Mouse (Mus musculus) neural tube, embryonic 13.5 days (tissue): ENCODE measurements at regions not wholly inside any gene's neighbourhood (a gene's known extent, or its start where the extent isn't known, plus 50 kb on each side); places are given as distances from the start of the nearest gene placed in this dataset.

Experiments
- ATAC-seq: fragments of 200-750 bp; cut with Nextera tagmentation; 2 replicates; pipeline ENCODE4 v1.8.0; 2017; ENCODE audit warnings: low read depth, mild to moderate bottlenecking, moderate TSS enrichment, moderate library complexity
- H3K27ac ChIP-seq: fragments of 300-500 bp; sonication (generic); replicated peaks from 2 replicates; pipeline ENCODE4 v1.5.1; 2015; ENCODE audit warnings: moderate library complexity, mild to moderate bottlenecking, inconsistent platforms
- H3K27me3 ChIP-seq: fragments of 300-500 bp; sonication (generic); 2 replicates; pipeline ENCODE4 v1.6.1; 2015; ENCODE audit warnings: mild to moderate bottlenecking, inconsistent platforms
- H3K36me3 ChIP-seq: fragments of 300-500 bp; sonication (generic); 2 replicates; pipeline ENCODE4 v1.6.1; 2015; ENCODE audit warnings: mild to moderate bottlenecking, inconsistent platforms
- H3K4me1 ChIP-seq: fragments of 300-500 bp; sonication (generic); replicated peaks from 2 replicates; pipeline ENCODE4 v1.6.1; 2015; ENCODE audit warnings: inconsistent platforms
- H3K4me2 ChIP-seq: fragments of 300-500 bp; sonication (generic); 2 replicates; pipeline ENCODE4 v1.6.1; 2015; ENCODE audit warnings: inconsistent platforms, mild to moderate bottlenecking, moderate library complexity
- H3K4me3 ChIP-seq: fragments of 300-500 bp; sonication (generic); 2 replicates; pipeline ENCODE4 v1.5.1; 2015; ENCODE audit warnings: mild to moderate bottlenecking, inconsistent platforms
- H3K9ac ChIP-seq: fragments of 300-500 bp; sonication (generic); 2 replicates; pipeline ENCODE4 v1.6.1; 2015; ENCODE audit warnings: moderate library complexity, mild to moderate bottlenecking, inconsistent platforms
- H3K9me3 ChIP-seq: fragments of 300-500 bp; sonication (generic); 2 replicates; pipeline ENCODE4 v1.6.1; 2016; ENCODE audit warnings: inconsistent platforms
- WGBS: fragments of 180-500 bp; shearing (Covaris S2); methylation state at CpG from one replicate; pipeline ENCODE4 v1.1.7; 2015; 5-methylcytosine and 5-hydroxymethylcytosine counted together

DNA sequence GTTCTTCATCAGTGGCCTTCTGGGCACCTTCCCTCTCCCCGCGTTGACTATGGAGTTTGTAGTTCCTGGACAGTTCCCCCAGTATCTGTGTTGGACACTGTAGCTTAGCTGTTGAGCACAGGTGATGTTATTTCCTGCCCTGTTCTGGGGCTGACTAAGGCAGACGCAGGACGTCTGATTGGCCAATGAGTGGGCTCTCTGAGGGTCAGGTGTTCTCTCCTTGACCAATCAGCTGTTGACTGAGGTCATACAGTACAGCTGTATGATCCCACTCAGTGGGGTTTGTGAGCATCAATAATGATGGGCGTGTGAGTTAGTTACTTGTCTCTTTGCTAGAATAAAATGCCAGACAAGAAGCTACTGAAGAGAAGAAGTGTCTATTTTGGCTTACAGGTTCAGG is 91.6 kb upstream of the Zc3h12a start:
- Histone ChIP-seq H3K4me1 (no peaks in the 10 kb centered on the region), H3K27me3 (0 out of 2 replicates have a peak, but pooled peaks cover 10% of the 10 kb centered on the region), H3K9ac (no peak overlapping the region), H3K27ac (no peak overlapping the region), H3K36me3 (0 out of 2 replicates have a peak, but pooled peaks cover 5% of the 10 kb centered on the region), H3K4me3 (no peak overlapping the region), H3K4me2 (no peak overlapping the region), H3K9me3 (peaks cover 13% of the 10 kb centered on the region)
- ATAC-seq, result no peak
- 90% methylated on average over 5 of the region's 5 CpGs for WGBS

DNA sequence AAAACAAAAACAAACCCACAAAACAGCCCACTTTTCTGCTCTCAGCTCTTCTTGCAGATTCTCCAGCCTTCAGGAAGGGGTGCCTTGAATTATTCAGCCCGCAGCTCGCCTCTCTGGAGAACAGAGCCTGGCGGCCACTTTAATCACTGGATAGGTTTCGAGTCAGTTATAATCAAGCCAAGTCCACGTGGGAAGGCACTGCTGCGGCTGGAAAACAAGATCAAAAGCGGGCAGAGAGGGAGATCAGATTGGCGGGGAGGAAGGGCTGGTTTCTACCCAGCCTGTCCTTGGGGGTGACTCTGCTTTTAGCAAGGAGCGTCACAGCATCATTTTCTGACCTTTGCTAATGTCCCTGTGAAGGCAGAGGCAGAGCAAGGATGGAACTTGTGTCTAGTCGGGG is 86.7 kb upstream of the Zc3h12a start:
- Histone ChIP-seq H3K4me3 (no peak overlapping the region), H3K27ac (no peak overlapping the region), H3K9me3 (peaks cover 13% of the 10 kb centered on the region), H3K4me2 (no peak overlapping the region), H3K36me3 (0 out of 2 replicates have a peak, but pooled peaks cover 5% of the 10 kb centered on the region), H3K27me3 (0 out of 2 replicates have a peak, but pooled peaks cover 4% of the 10 kb centered on the region), H3K4me1 (no peaks in the 10 kb centered on the region), H3K9ac (no peak overlapping the region)
- ATAC-seq, result no peak
- WGBS, result 71% methylated on average over 10 of the region's 10 CpGs

DNA sequence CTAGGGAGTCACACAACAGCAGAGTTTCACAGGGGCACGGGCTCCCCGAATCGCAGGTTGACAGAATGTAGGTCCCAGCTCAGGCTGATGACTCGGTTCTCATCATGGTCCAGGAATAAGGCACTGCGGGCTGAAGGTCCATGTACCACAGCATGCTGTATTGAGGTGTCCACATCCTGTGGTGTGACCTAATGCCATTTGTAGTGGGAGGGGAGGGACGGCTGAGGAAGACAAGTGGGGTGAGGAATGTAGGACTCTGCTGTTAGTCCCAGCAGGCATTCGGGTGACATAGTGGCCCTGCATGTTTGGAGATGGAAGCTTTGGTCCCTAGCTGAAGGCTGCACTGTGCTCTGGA is 84.5 kb upstream of the Zc3h12a start:
- 44% methylated on average over 7 of the region's 7 CpGs for WGBS
- H3K4me2 ChIP-seq, result no peak overlapping the region
- no peak overlapping the region for H3K27ac ChIP-seq
- H3K27me3 ChIP-seq, result 0 out of 2 replicates have a peak, but pooled peaks cover 4% of the 10 kb centered on the region
- peaks cover 10% of the 10 kb centered on the region; the same call in 1 of the 2 replicates for H3K4me1 ChIP-seq
- ATAC-seq, result no peak
- peaks cover 13% of the 10 kb centered on the region for H3K9me3 ChIP-seq
- H3K9ac ChIP-seq, result no peak overlapping the region
- no peak overlapping the region for H3K4me3 ChIP-seq
- 0 out of 2 replicates have a peak, but pooled peaks cover 5% of the 10 kb centered on the region for H3K36me3 ChIP-seq

DNA sequence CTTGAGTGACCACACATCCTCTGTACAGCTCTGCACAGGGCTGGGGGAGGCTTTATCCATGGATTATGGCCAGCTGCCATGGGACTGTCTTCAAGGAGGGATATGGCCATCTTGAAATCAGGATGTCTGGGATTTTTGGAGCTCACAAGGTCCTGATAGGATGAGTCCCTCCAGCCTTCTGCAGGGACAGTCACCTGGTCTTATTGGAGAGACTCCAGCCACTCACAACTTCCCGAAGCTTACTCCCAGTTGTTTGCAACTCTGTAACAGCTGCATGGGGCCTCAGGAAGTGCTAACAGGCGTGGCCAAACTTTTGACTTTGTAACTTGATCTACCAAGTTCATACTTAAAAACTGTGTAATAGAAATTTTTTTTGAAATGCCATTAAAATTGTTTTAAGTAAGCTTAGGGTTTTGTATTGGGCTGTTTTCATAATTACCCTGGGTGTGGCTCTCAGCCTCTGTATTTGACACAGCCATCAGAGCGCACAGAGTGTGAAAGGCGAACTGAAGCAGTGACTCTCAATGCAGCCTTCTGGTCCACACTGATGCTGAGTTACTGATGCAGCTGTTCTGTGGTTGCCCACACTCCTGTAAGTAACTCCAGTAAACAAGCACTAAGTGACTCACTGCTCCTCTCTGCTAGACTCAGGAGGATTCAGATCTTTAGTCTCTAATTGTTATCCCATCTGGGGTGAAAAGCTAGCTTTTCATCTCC is 84.0 kb upstream of the Zc3h12a start:
- H3K9ac ChIP-seq, result no peak overlapping the region
- 50% methylated on average over 4 of the region's 4 CpGs for WGBS

DNA sequence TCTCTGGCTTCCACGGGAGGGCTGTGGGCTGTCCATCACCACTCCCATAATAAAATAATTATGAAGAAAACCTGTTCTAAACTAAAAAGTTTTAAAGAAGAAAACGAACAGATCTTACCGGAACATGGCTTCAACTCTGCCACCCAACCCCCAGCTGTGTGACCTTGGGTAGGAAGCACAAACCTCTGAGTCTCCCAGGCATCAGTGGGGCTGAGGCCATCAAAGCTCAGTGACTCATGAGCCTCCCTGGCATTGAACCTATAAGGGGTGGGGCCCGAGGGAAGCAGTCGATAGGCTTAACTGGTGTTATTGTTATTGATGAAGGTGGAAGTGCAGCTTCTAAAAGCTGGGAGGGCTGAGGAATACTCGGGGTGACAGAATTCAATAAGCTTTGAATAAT is 83.1 kb upstream of the Zc3h12a start:
- WGBS, result 83% methylated on average over 6 of the region's 6 CpGs
- H3K4me1 ChIP-seq, result peaks cover 10% of the 10 kb centered on the region; the same call in 1 of the 2 replicates
- H3K4me3 ChIP-seq, result no peak overlapping the region
- H3K4me2 ChIP-seq, result no peak overlapping the region
- no peak overlapping the region for H3K9ac ChIP-seq
- ATAC-seq, result no peak
- 0 out of 2 replicates have a peak, but pooled peaks cover 4% of the 10 kb centered on the region for H3K27me3 ChIP-seq
- 0 out of 2 replicates have a peak, but pooled peaks cover 3% of the 10 kb centered on the region for H3K36me3 ChIP-seq
- H3K27ac ChIP-seq, result no peak overlapping the region
- peaks cover 5% of the 10 kb centered on the region for H3K9me3 ChIP-seq

More for the DNA sequence above, 84.0 kb upstream of the Zc3h12a start:
- Histone ChIP-seq H3K4me2 (no peak overlapping the region), H3K36me3 (0 out of 2 replicates have a peak, but pooled peaks cover 5% of the 10 kb centered on the region), H3K27me3 (0 out of 2 replicates have a peak, but pooled peaks cover 4% of the 10 kb centered on the region), H3K4me1 (peaks cover 10% of the 10 kb centered on the region; the same call in 1 of the 2 replicates), H3K9me3 (peaks cover 13% of the 10 kb centered on the region), H3K27ac (no peak overlapping the region), H3K4me3 (no peak overlapping the region)
- ATAC-seq, result no peak

DNA sequence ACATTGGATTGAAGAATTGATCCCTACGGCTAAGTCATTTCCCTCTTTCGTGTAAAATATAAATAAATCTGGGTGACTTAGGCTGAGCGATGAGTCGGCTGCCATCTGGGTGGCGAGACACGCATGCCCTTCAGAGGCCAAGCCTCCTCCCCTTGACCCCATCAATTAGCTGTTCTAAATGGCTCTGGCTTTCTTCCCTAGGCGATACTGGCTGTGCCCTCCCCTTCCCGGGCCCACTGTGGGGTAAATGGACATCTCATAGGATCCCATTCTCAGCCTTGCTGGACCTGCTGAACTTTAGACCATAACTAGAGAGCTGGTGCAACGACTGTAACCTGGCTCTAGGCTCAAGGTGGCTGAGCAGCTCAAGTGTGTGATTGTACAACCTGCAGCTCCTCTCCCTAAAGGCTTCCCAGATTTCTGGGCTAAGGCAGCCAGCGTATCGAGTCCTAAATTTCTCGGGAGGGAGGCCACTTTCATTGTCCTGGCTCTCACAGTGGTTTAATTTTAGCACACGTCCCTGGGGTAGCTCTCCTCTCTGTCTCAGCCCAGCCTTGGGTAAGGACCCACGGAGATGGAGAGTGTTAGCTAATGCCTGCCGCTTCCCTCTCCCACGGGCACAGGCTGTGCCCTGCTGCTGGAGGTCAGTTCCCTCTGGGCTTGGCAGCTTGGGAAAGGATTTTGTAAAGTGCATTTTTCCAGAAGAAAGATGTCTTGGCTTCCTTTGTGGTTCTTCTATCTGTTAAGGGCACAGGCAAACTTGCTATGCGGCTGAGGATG is 80.7 kb upstream of the Zc3h12a start:
- Histone ChIP-seq H3K4me2 (no peak overlapping the region), H3K27ac (no peak overlapping the region), H3K9ac (no peak overlapping the region), H3K9me3 (no peaks in the 10 kb centered on the region), H3K36me3 (no peaks in the 10 kb centered on the region), H3K4me3 (no peak overlapping the region), H3K27me3 (0 out of 2 replicates have a peak, but pooled peaks cover 3% of the 10 kb centered on the region), H3K4me1 (peaks cover 10% of the 10 kb centered on the region; the same call in 1 of the 2 replicates)
- no peak for ATAC-seq
- WGBS, result 44% methylated on average over 17 of the region's 17 CpGs

DNA sequence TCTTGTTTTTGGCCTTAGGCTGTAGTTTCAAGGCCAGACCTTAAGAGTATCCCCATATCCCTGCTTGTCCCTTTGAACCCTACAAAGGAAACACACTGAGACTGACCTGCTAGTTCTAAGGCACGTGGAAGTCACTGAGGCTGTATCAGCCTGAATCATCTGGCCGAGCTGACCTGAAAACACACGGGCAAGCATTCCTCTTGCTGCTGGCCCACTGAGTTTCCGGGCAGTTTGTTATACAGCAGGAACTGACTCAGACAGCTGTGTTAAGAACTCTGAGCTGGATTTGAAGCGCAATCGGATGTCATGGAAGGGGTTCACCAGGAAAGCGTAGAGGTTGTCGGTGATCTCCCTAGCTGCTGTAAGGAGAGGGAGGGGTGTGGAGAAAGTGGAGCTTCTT is 75.9 kb upstream of the Zc3h12a start:
- H3K4me1 ChIP-seq, result peaks cover 19% of the 10 kb centered on the region
- H3K4me3 ChIP-seq, result no peak overlapping the region
- H3K36me3 ChIP-seq, result no peaks in the 10 kb centered on the region
- no peak overlapping the region for H3K9ac ChIP-seq
- no peak overlapping the region for H3K27ac ChIP-seq
- no peaks in the 10 kb centered on the region for H3K9me3 ChIP-seq
- 86% methylated on average over 8 of the region's 8 CpGs for WGBS
- ATAC-seq, result no peak
- no peak overlapping the region for H3K4me2 ChIP-seq
- 0 out of 2 replicates have a peak, but pooled peaks cover 3% of the 10 kb centered on the region for H3K27me3 ChIP-seq

DNA sequence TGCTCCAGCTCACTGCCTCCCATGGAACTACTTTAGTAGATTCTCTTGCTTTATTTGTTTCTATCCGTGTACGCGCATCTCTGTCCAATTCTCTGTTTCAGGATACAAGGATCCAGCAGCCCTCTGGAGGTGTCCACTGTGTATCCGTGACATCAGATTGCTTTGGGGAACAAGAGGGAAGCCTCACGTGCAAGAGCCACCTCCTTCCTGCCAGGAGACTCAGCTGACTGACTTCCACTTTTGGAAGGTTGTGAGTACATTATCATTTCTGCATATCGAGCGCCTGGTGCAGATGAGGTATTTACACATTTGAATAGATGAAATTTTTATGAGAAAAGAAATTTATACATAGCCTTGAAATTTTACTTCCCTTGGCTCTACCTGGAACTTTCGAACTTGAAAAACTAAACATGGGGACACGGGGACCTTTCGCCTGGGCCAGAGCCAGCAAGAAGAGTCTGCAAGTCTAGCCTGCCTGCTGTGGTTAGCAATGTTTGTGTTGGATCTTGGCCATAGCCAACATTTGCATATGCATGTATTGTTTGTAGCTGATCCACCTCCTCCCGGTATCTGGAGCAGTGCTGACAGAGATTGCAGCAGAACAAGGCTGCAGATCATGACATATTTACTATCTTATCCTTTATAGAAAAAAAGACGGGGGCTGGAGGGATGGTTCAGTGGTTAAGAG is 74.1 kb upstream of the Zc3h12a start:
- Histone ChIP-seq H3K27me3 (0 out of 2 replicates have a peak, but pooled peaks cover 3% of the 10 kb centered on the region), H3K4me2 (no peak overlapping the region), H3K9ac (no peak overlapping the region), H3K27ac (no peak overlapping the region), H3K4me1 (peaks cover 18% of the 10 kb centered on the region), H3K9me3 (no peaks in the 10 kb centered on the region), H3K36me3 (no peaks in the 10 kb centered on the region), H3K4me3 (no peak overlapping the region)
- no peak for ATAC-seq
- 74% methylated on average over 12 of the region's 12 CpGs for WGBS

DNA sequence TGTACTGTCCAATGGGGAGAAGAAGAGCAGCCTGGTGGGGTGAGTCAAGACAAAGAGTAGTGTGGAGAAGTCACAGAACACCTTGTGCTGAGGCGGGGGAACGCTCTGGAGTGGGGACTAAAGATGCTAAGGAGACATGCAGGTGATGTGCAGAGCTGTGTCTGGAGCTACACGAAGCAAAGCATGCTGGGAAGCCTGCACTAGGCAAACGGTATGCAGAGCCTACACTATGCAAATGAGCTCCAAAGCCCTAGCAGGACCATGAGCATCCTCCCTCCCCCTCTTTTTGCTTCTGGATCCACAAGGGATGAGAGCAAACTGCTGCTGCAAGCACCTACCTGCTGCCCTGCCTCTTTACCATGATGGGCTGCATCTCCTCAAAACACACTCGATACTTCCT is 73.1 kb upstream of the Zc3h12a start:
- Histone ChIP-seq H3K27me3 (peaks cover 8% of the 10 kb centered on the region; the same call in 1 of the 2 replicates), H3K4me2 (no peak overlapping the region), H3K4me3 (no peak overlapping the region), H3K36me3 (no peaks in the 10 kb centered on the region), H3K27ac (no peak overlapping the region), H3K4me1 (peaks cover 24% of the 10 kb centered on the region), H3K9ac (no peak overlapping the region), H3K9me3 (no peaks in the 10 kb centered on the region)
- ATAC-seq, result no peak
- WGBS, result 64% methylated on average over 5 of the region's 5 CpGs

DNA sequence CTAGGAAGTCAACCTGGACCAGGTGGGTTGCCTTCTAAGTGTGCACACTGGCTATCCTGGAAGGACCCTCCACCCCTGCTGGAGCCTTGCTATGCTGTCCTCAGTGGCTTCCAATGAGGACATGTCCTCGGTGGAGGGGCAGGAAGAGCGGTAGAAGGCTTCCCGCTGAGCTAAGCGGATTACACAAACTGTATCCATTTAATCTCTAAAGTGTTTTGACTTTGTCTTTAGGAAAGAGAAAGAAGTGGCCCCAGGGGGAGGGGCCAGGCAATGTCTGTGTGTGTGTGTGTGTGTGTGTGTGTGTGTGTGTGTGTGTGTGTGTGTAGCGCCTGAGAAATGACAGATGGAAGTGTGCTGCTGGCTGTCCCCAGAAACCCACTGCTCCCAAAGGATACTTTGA is 71.6 kb upstream of the Zc3h12a start:
- Histone ChIP-seq H3K36me3 (no peaks in the 10 kb centered on the region), H3K4me1 (peaks cover 39% of the 10 kb centered on the region), H3K9me3 (no peaks in the 10 kb centered on the region), H3K27ac (no peak overlapping the region), H3K4me3 (no peak overlapping the region), H3K4me2 (no peak overlapping the region), H3K27me3 (peaks cover 17% of the 10 kb centered on the region), H3K9ac (no peak overlapping the region)
- 74% methylated on average over 5 of the region's 5 CpGs for WGBS
- ATAC-seq, result no peak

DNA sequence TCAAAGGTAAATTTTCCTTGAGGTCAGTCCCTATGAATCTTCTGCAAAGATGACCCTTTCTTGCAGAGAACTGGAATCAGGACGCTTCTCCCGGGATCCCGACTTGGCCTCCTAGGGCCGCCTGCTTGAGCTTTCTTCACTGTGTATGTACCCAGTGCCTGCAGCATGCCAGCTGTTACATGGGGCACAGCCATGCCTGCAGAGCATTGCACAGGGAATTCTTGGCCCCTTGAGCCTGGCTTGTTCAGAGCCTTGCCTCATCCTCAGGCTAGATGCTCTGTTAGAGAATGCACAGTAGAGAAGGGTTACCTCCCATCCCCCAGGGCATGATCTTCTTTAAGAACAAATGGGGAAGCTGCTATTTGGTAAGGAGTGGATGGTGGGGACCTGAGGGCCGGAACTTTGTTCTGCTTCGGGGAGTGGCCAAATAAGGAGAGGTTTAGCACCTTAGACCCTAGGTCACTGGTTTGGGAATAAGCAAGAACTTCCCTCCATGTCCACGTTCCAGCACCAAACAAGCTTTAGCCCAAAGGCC is 68.3 kb upstream of the Zc3h12a start:
- Histone ChIP-seq H3K4me1 (peaks cover 48% of the 10 kb centered on the region), H3K9me3 (no peaks in the 10 kb centered on the region), H3K4me3 (no peak overlapping the region), H3K36me3 (no peaks in the 10 kb centered on the region), H3K4me2 (no peak overlapping the region), H3K9ac (no peak overlapping the region), H3K27ac (no peak overlapping the region), H3K27me3 (peaks cover 17% of the 10 kb centered on the region)
- 55% methylated on average over 7 of the region's 7 CpGs for WGBS
- ATAC-seq, result no peak
